Mouse (Mus musculus): ENCODE measurements at regions not wholly inside any gene's neighbourhood (a gene's known extent, or its start where the extent isn't known, plus 50 kb on each side); places are given as distances from the start of the nearest gene placed in this dataset.

DNA sequence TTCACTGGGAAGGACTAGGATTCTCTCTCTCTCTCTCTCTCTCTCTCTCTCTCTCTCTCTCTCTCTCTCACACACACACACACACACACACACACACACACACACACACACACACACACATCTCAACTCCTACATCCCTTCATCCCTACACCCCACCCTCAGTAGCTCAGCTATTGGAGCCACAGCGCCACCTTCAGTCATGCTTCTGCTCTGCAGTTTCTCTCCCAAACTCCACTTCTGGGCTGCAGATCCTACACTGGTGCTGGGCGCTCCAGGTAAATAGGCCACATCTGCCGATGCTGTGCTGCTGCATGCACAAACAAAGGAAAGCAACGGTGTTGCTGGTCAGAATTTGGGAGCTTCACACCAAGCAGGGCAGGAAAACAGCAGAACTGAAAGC is 74.9 kb upstream of the Syt13 start:
- no peak for ATAC-seq (replicated peaks; ENCODE audit: low FRiP score, poor library complexity, severe bottlenecking)

DNA sequence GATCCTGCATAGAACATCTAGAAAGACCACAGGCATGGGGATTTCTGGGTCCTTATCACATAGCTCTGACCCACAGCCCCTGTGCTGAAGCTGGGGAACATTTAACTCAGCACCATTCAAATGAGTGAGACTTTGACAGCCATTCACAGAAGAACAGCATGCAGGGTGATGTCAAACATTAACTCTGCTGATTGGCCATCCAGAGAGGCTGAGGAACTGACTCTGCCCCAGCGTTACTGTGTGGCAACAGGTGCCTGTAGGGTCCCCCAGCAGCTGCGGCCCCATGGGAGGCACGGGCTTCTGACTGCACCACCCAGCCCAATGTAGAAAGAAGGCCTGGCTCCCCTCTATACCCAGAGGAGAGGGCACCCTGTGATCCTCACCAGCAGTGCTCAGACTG is 73.3 kb upstream of the Syt13 start:
- ATAC-seq (replicated peaks; ENCODE audit: low FRiP score, poor library complexity, severe bottlenecking), result no peak

DNA sequence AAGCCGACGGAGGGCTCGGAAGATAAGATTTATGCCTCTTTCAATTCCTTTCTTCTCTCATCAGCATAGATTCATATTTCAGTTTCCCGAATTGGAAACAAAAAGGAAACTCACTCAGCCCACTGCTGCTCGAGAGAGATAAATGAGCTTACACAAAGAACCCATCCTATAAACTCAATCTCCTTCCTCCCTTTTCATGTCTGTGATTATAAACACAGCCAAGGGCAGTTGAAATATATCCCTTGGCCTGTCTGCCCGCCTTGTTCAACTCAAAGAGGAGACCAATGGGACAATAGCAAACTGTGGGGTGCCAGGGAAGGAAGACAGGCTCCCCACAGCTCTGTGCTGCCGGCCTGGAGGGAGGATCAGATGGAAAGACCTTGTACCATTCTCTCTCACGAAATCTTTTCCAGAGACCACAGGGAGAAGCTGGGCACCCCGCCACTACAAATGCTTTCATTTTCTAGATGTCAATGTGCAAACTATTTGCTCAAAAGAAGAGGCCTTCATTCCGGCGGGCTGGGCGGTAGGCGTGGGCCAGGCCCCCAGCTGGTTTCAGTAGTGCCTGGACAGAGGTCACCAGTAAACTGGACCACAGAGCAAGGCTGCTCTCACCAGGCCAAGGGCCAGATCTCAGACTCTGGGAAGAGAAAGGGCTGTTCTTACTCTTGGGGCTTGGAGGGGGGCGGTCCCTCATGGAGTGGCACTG is 69.7 kb upstream of the Syt13 start:
- no peak for ATAC-seq (replicated peaks; ENCODE audit: low FRiP score, poor library complexity, severe bottlenecking)

DNA sequence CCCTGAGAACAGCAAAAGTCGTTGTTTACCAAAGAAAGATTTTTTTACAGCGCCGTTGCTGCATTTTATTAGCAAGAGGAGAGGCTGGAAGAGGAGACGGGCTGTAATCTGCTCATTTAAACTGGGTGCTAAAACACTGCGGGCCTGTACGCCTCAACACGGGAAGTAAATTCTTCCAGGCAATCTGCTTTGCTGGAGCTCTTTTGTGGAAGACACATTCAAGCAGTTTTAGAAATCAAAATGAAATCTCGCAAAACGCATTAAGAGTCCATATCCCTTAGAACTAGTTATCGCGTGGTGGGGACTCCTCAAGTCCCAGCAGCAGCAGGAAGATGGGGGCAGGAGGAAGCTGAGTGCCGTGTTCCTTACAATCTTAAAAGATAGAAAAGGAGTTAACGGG is 65.9 kb upstream of the Syt13 start:
- no peak for ATAC-seq (replicated peaks; ENCODE audit: low FRiP score, poor library complexity, severe bottlenecking)

DNA sequence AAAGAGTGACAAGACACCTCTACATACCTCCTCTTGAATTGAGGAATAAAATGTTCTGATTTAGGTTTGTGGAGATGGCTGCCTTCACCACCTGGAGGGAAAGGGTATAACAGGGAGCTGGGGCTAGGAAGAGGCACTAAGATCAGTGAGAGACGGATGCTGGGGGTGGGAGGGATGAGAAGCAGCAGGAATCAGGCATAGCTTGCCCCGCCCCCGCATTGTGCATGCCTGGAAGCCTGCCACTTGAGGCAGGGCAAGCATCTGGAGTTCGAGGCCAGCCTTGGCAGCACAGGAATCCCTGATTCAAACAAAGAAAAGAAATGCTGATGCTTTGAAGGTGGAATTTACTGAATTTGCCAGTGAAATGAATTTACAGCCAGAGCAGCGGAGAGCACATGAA is 63.6 kb upstream of the Syt13 start:
- ATAC-seq (replicated peaks; ENCODE audit: low FRiP score, poor library complexity, severe bottlenecking), result no peak

DNA sequence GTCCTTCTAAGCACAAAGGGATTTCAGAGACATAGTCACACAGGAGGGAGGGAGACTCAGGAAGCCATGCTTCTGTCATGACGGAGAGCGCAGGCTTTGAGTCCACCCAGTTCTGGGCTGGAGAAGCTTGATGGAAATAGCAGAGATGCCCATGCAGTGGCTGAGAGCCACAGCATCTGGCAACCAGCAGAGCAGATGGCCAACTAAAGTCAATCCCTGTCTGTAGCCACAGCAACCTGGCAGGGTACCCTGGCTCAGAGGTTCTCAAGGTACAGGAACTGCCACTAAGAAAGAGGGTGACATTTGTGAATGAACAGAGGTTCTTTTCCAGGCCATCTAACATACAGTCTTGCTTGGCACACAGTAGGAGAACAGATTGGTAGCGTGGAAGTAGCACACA is 61.7 kb upstream of the Syt13 start:
- ATAC-seq (replicated peaks; ENCODE audit: low FRiP score, poor library complexity, severe bottlenecking), result no peak

DNA sequence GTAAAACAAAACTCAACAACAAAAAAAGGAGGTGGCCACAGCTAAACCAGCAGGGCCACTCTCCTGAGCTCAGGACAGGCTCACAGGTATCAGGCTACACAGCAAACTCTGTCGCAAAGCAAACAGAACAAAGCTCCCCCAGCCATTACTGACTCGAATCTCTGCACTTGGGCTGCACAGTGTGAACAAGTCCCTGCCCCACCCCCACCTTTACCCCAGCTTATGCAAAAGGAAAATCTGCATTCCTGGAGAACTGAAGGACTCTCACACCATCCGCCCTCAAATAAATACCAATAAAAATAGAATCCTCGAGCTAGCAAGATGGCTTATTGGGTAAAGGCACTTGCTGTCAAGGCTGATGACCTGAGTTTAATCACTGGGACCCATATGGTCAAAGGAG is 60.6 kb upstream of the Syt13 start:
- ATAC-seq (replicated peaks; ENCODE audit: low FRiP score, poor library complexity, severe bottlenecking), result no peak

DNA sequence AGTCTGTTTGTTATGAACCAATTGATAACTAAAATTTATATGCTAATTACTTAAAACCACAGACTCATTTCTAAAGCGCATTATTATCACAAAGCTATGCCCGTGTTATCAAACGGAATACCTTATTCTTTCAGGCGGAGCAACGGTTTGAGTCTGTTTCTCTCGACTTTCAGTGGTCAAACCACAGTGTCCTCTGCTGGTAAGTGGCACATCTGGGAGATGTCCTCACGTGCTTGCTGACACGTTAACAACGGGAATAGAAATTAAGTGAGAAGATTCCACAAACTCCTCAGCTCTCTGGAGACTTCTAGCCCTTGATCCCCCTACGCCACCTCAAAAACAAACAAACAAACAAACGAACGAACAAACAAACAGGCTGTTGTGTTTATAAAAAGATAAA is 58.9 kb upstream of the Syt13 start:
- no peak for ATAC-seq (replicated peaks; ENCODE audit: low FRiP score, poor library complexity, severe bottlenecking)

DNA sequence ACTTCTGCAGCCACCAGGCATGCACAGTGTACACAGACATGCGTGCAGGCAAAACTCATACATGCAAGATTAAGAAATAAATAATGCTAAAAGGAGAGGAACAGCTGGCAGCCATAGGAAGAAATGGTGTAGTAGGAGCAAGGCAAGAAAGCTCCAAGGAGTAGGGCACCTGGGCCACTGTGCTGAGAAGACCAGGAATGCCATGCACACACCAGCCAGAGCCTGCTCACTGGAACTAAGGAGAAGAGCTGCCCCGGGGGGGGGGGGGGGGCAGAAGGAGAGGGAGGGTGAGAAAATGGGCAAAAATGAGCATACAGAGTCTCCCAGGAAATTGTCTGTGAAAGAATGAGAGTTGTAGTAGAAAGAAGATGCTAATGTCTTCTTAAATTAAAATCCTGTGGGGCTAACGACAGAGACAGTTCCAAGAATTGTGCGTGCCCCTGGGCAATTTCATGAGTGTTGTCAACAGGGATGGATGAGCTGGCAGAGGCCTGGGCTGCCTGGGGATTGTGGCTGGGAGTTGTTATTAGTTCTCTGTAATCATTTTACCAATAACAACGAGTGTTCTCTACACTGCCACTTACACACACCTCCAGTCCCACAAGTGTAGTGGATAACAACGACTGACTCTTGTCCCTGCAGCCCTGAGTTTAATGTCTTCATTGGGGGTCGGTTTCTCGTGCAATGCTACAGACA is 54.2 kb upstream of the Syt13 start:
- ATAC-seq (replicated peaks; ENCODE audit: low FRiP score, poor library complexity, severe bottlenecking), result no peak
